Mouse (Mus musculus) forebrain, embryonic 15.5 days (tissue): ENCODE results near the gene Pou2f1. TPM values are rescaled to one million over a fixed set of nuclear protein-coding genes. Genes with fewer than 3 reads are reported as not detected.

Experiments
- ATAC-seq: fragments of 200-750 bp; cut with Nextera tagmentation; replicated peaks from 2 replicates; pipeline ENCODE4 v1.8.0; 2017; ENCODE audit warnings: mild to moderate bottlenecking, moderate TSS enrichment, moderate library complexity
- H3K27ac ChIP-seq: fragments of 300-500 bp; sonication (generic); replicated peaks from 2 replicates; pipeline ENCODE4 v1.5.1; 2015; ENCODE audit warnings: mild to moderate bottlenecking, inconsistent platforms
- H3K27me3 ChIP-seq: fragments of 300-500 bp; sonication (generic); 2 replicates; pipeline ENCODE4 v1.6.1; 2015; ENCODE audit warnings: inconsistent platforms
- H3K36me3 ChIP-seq: fragments of 300-500 bp; sonication (generic); 2 replicates; pipeline ENCODE4 v1.6.1; 2015; ENCODE audit warnings: mild to moderate bottlenecking, inconsistent platforms
- H3K4me1 ChIP-seq: fragments of 300-500 bp; sonication (generic); 2 replicates; pipeline ENCODE4 v1.6.1; 2015; ENCODE audit warnings: inconsistent platforms
- H3K4me2 ChIP-seq: fragments of 300-500 bp; sonication (generic); replicated peaks from 2 replicates; pipeline ENCODE4 v1.6.1; 2015; ENCODE audit warnings: mild to moderate bottlenecking, inconsistent platforms
- H3K4me3 ChIP-seq: fragments of 300-500 bp; sonication (generic); 2 replicates; pipeline ENCODE4 v1.5.1; 2015; ENCODE audit warnings: mild to moderate bottlenecking, inconsistent platforms
- H3K9ac ChIP-seq: fragments of 300-500 bp; sonication (generic); replicated peaks from 2 replicates; pipeline ENCODE4 v1.6.1; 2015; ENCODE audit warnings: mild to moderate bottlenecking, inconsistent platforms
- H3K9me3 ChIP-seq: fragments of 300-500 bp; sonication (generic); 2 replicates; pipeline ENCODE4 v1.6.1; 2016; ENCODE audit warnings: inconsistent platforms
- WGBS: fragments of 180-500 bp; shearing (Covaris S2); methylation state at CpG from one replicate; pipeline ENCODE4 v1.1.7; 2015; ENCODE audit warnings: mixed read lengths; 5-methylcytosine and 5-hydroxymethylcytosine counted together
- polyA plus RNA-seq: library from polyadenylated mRNA; unstranded; fragments of >200 nt; fragmentation: Nextera tagmentation; extraction: Ambion mirVana; gene quantifications from 2 replicates; pipeline ENCODE4 v1.2.1, GENCODE M21; 2015

Gene Pou2f1
- polyA plus RNA-seq, 1 experiment from 2014 or later = 21.9 TPM

DNA sequence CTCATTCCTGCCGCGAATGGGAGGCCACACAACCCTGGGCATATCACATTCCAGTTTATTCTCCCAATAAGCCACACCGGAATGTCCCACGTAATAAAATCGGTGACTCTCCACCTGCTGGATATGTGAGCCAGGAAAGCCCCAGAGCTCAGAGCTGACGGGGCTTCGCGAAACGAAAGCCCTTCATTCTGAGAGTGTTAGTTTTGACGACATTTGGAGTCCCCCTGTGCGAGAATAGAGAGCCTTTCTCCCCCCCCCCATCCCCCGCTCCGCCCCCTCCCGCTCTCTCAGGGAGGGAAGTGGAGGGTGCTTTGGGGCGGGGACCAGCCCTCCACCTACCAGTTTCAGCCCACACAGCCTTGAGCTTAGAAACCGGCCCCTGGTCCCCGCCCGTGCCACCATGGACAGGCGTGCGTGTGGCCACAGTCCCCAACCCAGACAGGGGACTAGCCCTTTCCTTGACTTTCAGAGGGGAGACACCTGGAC, 158.0 kb downstream of the Pou2f1 start:
- H3K4me1 ChIP-seq = peaks cover 34% of the 10 kb centered on the region
- peak; percentile 82 for ATAC-seq
- no peaks in the 10 kb centered on the region for H3K9me3 ChIP-seq
- peak overlapping the region; percentile 52 for H3K9ac ChIP-seq
- no peak overlapping the region for H3K27ac ChIP-seq
- H3K4me2 ChIP-seq = peak overlapping the region; percentile 99
- no peaks in the 10 kb centered on the region for H3K36me3 ChIP-seq
- peak overlapping the region; percentile 51 for H3K4me3 ChIP-seq
- H3K27me3 ChIP-seq = peaks cover 28% of the 10 kb centered on the region
- WGBS = 2% methylated on average over 17 of the region's 20 CpGs

DNA sequence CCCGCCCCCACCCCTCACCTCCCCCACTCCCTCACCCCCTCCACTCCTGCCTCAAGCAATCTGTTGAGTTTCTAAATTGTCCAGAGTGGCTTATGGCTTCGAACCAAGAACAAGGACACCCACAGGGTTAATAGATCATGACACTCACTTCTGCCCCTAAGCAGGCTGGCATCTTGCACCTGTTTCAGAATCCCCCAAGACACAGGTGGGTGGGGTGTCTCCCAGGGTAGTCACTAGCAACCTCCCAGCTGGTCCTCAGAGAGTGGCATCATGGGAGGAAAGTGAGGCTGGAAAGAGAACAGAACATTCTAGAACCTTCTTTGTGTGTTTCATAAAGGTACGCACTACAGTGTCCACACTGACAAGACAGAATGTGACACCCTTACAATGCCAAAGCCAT, 158.9 kb downstream of the Pou2f1 start:
- 67% methylated on average over 3 of the region's 3 CpGs for WGBS
- Histone ChIP-seq H3K4me1 (peaks cover 34% of the 10 kb centered on the region), H3K9me3 (no peaks in the 10 kb centered on the region), H3K4me3 (no peak overlapping the region), H3K9ac (no peak overlapping the region), H3K36me3 (no peaks in the 10 kb centered on the region), H3K4me2 (no peak overlapping the region), H3K27me3 (peaks cover 34% of the 10 kb centered on the region), H3K27ac (no peak overlapping the region)
- ATAC-seq = no peak

DNA sequence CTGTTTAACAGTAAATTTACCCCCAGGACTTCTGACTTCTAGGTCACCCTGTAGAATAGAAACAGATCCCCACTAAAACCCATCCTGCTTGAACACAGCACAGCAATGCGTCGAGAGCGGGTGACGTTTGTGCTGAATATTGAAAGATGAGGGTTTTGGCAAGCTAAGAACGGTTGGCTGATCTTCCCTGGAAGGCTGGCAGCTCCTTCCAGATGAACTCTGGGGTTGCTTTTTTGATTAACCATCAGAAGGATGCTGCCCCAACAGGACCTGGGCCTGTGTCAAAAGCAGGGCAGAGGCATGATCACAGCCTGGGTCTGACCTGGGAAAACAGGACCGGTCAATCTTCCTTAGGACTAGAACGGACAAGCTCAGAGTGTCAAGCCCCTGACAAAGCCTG, 160.3 kb downstream of the Pou2f1 start:
- H3K9me3 ChIP-seq = no peaks in the 10 kb centered on the region
- no peaks in the 10 kb centered on the region for H3K36me3 ChIP-seq
- no peak overlapping the region for H3K27ac ChIP-seq
- no peak for ATAC-seq
- no peak overlapping the region for H3K4me3 ChIP-seq
- H3K9ac ChIP-seq = no peak overlapping the region
- H3K27me3 ChIP-seq = peaks cover 34% of the 10 kb centered on the region
- peaks cover 46% of the 10 kb centered on the region for H3K4me1 ChIP-seq
- H3K4me2 ChIP-seq = no peak overlapping the region
- 60% methylated on average over 7 of the region's 7 CpGs for WGBS

DNA sequence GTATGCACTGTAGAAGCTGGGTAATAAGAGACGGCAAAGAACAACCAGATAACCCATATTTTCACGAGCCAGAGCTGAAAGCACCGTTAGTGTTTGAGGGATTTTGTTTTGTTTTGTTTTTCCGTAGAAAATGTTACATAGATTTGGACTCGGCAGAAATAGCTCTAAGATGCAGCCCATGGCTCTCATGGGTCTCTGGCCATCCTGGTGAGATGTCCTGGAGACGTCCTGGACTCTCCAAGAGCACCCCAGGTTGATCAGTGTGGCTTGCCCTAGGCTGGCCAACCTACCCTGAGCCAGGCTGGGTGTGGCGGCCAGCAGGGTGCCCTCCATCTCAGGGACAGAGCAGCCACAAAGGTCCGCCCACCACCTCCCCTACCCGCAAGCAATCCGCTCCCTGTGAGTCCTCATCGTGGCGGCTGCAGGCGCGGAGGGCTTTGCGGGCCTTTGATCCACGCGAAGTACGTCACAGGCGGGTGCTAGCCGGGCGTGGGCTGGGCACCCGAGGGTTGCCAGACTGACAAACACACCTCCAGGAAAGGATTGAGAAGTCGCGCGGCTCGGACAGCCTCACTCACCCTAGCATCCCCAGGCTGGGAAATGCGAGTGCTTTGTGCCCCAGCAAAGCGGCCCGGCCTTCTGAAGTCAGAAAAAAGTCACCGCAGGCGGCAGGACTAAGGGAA, 161.8 kb downstream of the Pou2f1 start:
- Histone ChIP-seq H3K9ac (peak overlapping the region; percentile 42), H3K4me2 (peak overlapping the region; percentile 54), H3K4me3 (peak overlapping the region; percentile 31), H3K4me1 (peaks cover 57% of the 10 kb centered on the region), H3K27ac (no peak overlapping the region), H3K36me3 (no peaks in the 10 kb centered on the region), H3K9me3 (no peaks in the 10 kb centered on the region), H3K27me3 (peaks cover 25% of the 10 kb centered on the region)
- ATAC-seq = no peak
- WGBS = 13% methylated on average over 31 of the region's 31 CpGs

DNA sequence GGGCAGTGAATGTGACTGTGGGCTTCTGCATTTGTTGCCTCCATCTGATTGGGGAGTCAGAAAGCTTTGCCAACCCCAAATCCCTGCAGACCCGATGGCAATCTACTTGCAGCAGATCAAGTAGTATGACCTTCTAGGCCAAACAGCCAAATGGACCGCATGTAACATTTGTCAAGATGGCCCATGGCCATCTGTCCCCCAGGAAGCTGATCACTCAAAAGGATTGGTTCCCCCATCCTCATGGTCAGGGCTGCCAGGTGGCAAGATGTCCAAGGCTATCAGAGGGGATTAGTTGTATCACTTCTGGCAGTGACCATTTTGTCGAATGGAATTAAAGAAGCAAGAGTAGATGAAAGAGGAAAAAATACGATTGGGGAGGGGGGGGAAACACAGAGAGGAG, 163.3 kb downstream of the Pou2f1 start:
- Histone ChIP-seq H3K4me1 (peaks cover 46% of the 10 kb centered on the region), H3K9me3 (no peaks in the 10 kb centered on the region), H3K4me2 (no peak overlapping the region), H3K27ac (no peak overlapping the region), H3K9ac (no peak overlapping the region), H3K36me3 (no peaks in the 10 kb centered on the region), H3K27me3 (peaks cover 21% of the 10 kb centered on the region), H3K4me3 (no peak overlapping the region)
- no peak for ATAC-seq
- 80% methylated on average over 4 of the region's 4 CpGs for WGBS

DNA sequence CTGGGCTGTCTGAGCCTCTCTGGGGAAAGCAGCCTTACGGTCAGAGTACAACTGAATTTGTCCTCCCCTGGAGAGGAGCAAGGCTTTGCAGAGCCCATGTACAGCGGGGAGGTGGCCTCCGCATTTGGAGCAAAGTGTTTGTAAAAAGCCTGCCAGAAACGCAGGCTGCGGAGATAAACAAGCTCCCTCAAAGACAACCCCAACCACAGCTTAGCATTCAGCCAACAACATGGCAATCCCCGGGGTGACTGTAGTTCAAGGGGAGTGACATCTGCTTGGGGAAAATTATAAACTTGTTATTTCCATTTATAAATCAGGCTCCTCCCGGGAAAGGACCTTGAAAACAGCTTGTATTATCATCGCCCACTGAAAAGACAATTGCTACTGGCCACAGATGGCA, 164.9 kb downstream of the Pou2f1 start:
- H3K4me1 ChIP-seq = peaks cover 40% of the 10 kb centered on the region
- H3K4me2 ChIP-seq = no peak overlapping the region
- H3K27me3 ChIP-seq = peaks cover 18% of the 10 kb centered on the region
- no peaks in the 10 kb centered on the region for H3K9me3 ChIP-seq
- WGBS = 23% methylated on average over 8 of the region's 8 CpGs
- no peak overlapping the region for H3K4me3 ChIP-seq
- no peak overlapping the region for H3K9ac ChIP-seq
- H3K36me3 ChIP-seq = no peaks in the 10 kb centered on the region
- H3K27ac ChIP-seq = peak overlapping the region; percentile 55; the same call in 1 of the 2 replicates
- 0 out of 2 replicates have a peak, but pooled peaks have one; percentile 17 for ATAC-seq

DNA sequence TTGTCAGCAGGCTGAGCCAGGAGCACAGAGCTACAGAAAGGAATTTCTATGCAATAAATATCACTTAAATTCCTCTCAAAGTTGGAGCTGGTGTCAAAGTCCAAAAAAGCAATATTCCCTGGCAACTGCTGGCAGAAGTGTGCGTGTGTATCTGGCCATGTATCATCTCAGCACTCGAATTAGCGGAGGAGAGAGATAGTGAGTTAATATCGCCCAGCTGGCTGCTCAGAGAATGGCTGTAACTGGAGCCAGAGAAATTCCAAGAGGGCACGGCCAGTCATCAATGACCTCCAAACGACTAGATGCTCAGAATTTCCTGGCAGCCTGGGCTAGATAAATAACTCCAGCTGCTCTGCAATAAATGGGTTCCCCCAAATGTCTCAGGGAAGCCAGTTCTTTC, 166.0 kb downstream of the Pou2f1 start:
- 35% methylated on average over 6 of the region's 6 CpGs for WGBS
- H3K4me1 ChIP-seq = peaks cover 37% of the 10 kb centered on the region

DNA sequence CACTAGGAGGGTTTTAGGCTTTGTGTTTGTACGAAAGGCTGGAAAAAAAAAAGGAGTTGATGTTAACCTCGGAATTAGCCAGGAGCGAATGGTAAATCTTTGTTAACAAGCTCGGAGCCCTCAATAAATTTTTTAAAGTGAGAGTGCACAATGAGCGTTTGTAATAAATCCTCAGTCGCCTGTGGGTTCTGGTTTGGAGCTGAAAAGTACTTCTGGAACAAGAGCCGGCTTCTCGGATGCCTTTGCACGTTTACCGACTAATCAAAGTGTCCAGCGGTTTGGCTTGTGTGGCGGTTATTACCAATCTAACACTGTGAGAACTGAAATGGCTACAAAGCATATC, 167.9 kb downstream of the Pou2f1 start:
- no peak for ATAC-seq
- Histone ChIP-seq H3K36me3 (no peaks in the 10 kb centered on the region), H3K4me3 (peak overlapping the region; percentile 14), H3K27me3 (peaks cover 11% of the 10 kb centered on the region), H3K4me2 (peak overlapping the region; percentile 32), H3K27ac (no peak overlapping the region), H3K4me1 (peaks cover 29% of the 10 kb centered on the region), H3K9me3 (no peaks in the 10 kb centered on the region), H3K9ac (no peak overlapping the region; the same call in 1 of the 2 replicates)
- 20% methylated on average over 12 of the region's 12 CpGs for WGBS

More for the DNA sequence above, 166.0 kb downstream of the Pou2f1 start:
- H3K4me3 ChIP-seq = no peak overlapping the region
- peaks cover 18% of the 10 kb centered on the region for H3K27me3 ChIP-seq
- H3K9me3 ChIP-seq = no peaks in the 10 kb centered on the region
- H3K36me3 ChIP-seq = no peaks in the 10 kb centered on the region
- H3K27ac ChIP-seq = no peak overlapping the region
- H3K4me2 ChIP-seq = no peak overlapping the region
- H3K9ac ChIP-seq = no peak overlapping the region
- no peak for ATAC-seq

DNA sequence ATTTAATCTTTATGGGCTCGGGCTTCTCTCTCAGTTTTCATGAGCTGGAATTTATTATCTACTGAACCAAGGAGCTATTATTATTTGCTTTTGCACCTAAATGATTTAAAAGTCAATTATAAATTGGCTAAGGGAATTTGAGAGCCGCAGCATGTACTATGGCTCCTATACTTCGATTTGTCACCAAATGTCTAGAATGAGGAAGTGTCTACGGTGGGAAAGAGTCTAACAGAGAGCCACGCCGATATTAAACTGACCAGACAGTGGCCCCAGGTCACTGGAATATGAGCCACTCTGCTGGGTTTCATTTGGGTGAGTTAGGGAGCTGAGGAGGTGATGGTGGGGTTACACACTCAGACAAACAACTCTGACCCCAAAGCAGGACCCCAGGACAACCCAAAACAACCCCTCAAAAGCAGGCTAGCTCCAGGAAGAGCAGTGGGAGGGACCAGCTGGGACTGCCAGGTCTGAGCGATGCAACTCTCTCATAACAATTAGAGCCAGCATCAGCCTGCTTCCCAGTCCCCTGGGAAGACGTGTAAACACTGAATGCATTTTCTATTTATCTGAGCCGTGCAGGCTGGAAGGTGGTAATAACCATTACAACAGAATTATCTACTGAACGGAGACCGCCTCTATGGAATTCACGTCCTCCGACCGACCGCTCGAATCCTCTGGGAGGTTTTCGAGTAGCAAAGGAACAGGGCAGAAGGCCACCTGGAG, 168.4 kb downstream of the Pou2f1 start:
- peak overlapping the region; percentile 14 for H3K4me3 ChIP-seq
- H3K9me3 ChIP-seq = no peaks in the 10 kb centered on the region
- WGBS = 27% methylated on average over 17 of the region's 17 CpGs
- H3K4me1 ChIP-seq = peaks cover 29% of the 10 kb centered on the region
- H3K27me3 ChIP-seq = 0 out of 2 replicates have a peak, but pooled peaks cover 6% of the 10 kb centered on the region
- H3K9ac ChIP-seq = no peak overlapping the region; the same call in 1 of the 2 replicates
- no peaks in the 10 kb centered on the region for H3K36me3 ChIP-seq
- no peak overlapping the region for H3K27ac ChIP-seq
- H3K4me2 ChIP-seq = peak overlapping the region; percentile 32
- no peak for ATAC-seq

DNA sequence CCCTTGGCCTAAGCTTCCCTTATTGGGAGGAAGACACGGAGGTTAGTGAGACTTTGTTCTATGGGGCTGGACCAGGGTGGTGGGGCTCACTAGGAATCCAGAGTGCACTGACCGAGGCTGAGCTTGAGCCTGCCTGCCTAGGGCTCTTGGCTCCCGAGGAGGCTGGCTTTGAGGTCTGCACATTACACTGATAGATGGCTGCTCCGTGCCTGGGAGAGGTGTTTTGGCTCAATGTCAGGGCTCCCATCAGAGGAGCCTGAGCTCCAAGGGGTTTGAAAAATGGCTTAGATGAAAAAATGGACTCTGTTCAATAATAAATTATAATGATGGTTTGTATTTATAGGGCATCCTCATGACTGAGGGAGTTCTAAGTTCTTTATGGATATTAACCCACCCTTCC, 169.2 kb downstream of the Pou2f1 start:
- Histone ChIP-seq H3K4me3 (no peak overlapping the region), H3K27ac (no peak overlapping the region), H3K9me3 (no peaks in the 10 kb centered on the region), H3K36me3 (no peaks in the 10 kb centered on the region), H3K4me1 (peaks cover 28% of the 10 kb centered on the region), H3K9ac (no peak overlapping the region), H3K4me2 (no peak overlapping the region), H3K27me3 (0 out of 2 replicates have a peak, but pooled peaks cover 4% of the 10 kb centered on the region)
- 30% methylated on average over 4 of the region's 4 CpGs for WGBS
- ATAC-seq = no peak

DNA sequence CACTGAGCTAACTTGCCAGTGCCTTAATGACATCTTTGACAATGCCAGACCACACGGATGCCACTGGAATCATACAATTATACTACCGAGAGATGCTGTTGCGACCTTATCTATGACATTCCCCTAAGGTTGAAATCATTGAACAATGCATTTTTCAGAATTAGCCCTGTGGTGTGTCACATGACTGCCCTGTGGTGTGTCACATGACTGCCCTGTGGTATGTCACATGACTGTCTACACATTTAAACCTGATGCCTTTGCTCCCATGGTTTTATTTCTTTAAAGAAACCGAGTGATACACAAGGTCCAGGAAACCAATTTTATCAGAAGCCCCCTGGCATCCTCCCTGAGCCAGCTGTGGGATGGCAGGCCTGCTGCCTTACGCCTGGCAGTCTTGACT, 172.6 kb downstream of the Pou2f1 start:
- H3K36me3 ChIP-seq = no peaks in the 10 kb centered on the region
- no peak overlapping the region for H3K4me3 ChIP-seq
- no peak overlapping the region for H3K27ac ChIP-seq
- no peaks in the 10 kb centered on the region for H3K27me3 ChIP-seq
- H3K9me3 ChIP-seq = no peaks in the 10 kb centered on the region
- ATAC-seq = no peak
- H3K4me1 ChIP-seq = peaks cover 5% of the 10 kb centered on the region
- H3K9ac ChIP-seq = no peak overlapping the region
- WGBS = 94% methylated on average over 5 of the region's 5 CpGs
- H3K4me2 ChIP-seq = no peak overlapping the region

DNA sequence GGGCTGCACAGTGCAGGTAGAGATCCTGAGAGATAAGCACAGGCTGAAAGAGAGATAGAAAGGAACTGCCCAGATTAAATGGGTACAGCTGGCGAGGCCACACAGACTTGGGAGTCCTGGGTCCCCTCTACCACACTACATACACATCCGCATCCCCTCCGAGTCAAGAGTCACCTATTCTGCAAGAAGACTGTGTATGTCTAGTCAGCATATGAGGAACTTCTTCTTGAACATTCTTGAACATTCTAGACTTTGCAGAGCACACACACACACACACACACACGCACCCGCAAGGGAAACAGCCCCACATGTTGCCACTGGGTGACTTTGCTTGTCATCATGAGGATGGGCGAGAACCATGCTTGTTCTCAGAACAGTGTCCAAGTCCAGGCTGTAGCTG, 173.9 kb downstream of the Pou2f1 start:
- no peak overlapping the region for H3K27ac ChIP-seq
- no peak overlapping the region for H3K4me2 ChIP-seq
- H3K27me3 ChIP-seq = no peaks in the 10 kb centered on the region
- no peak overlapping the region for H3K9ac ChIP-seq
- ATAC-seq = no peak
- H3K4me1 ChIP-seq = no peaks in the 10 kb centered on the region
- H3K36me3 ChIP-seq = no peaks in the 10 kb centered on the region
- 91% methylated on average over 6 of the region's 6 CpGs for WGBS
- no peak overlapping the region for H3K4me3 ChIP-seq
- H3K9me3 ChIP-seq = no peaks in the 10 kb centered on the region
